Mouse (Mus musculus): ENCODE results near the gene Repin1.

Gene Repin1

DNA sequence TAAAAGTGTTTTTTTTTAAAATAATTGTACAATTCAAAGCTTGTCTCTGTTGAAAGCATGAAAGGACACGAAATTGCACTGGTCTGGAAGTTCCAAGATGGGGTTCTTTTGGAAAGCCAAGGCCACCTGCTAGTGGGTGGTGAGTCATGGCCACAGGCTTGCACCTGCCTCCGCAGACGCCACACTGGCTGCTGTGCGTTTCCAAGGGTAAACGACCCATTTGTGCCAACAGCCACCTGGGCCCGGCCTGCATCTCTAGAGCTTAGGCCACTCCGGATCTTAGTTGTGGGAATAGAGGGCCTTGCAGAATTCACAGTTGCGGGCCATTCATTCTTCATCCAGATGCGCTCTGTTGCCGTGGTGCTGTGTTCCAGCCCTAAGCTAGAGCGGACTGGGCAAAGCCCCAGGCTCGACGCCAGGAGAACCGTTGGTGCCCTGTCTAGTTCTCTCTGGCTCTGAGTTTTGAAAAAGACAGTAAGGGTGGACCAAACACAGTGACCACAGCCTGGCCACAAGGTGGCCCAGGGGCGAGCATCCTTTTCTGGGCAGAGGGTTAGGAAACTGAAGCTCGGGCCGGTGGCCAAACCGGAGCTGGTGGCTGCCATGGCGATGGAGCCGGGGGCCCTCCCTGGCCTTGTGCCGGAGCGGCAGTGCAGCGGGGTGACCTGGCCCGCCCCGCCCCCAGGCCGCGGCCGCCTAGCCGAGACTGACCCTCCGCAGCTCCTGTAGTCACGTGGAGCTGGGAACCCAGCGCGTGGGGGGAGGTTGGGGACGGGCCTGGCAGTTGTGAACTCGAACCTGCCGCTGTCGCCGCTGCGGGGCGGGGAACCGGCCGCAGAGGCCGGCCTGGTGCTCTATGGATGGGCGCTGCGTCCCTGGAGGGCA, at the start of gene Repin1, which contains the start of gene Gm44965:
TSS of gene Repin1 (plus strand) at position 726 of the 885 bp plus-strand sequence.
TSS of gene Gm44965 (plus strand) at position 784 of the 885 bp plus-strand sequence.
- peak in 1 of 2 experiments; percentile 29 for DNase-seq (ENCODE audit: low read depth in 2 of 2, low spot score in 2 of 2)

- DNase-seq (ENCODE audit: low read depth in 2 of 2, low spot score in 2 of 2) = no peak
These were observed 48.4 kb upstream of the Repin1 start for GRCm38 (mm10) chr6:48545251-48545650.

GRCm38 (mm10) chr6:48546271-48546670, 47.4 kb upstream of the Repin1 start:
- peak; percentile 35 to 39 for DNase-seq (ENCODE audit: low read depth in 2 of 2, low spot score in 2 of 2)

DNA sequence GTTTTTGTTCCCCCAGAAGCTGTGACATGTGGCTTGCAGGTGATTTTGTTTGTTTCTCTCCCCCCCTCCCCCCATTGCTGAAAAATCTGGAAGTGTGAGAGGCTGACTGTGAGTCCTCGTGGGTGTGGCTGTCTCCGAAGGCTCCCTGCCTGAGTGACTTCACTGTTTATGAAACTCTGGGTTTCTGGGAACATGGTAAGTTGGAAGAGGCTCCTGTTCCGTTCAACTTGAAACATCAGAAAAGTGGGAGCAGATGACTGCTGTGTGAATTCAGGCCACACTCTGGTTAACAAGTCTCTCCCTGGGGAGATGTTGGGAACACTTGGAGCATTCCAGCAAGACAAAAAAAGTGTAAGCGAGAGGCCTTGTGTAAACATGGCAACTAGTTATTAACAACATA, 46.8 kb upstream of the Repin1 start:
- DNase-seq (ENCODE audit: low read depth in 2 of 2, low spot score in 2 of 2) = no peak

DNA sequence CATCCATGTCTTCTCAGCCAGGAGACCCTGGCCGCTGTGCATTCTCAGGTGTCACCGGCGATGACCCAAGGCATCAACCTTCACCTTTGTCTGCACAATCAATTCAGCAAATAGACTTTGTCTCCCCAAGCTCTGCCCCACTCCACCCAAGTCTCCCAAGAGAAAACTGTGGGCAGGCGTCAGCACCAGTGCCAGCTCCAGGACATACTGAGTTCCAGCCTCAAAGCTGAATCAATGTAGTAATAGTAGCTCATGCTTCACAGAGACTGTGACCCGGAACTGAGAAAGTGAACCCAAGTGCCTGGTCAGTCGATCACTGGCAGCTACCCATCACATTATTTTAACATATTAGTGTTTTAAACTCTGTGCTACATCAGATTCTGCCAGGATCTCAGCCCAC, 45.4 kb upstream of the Repin1 start:
- no peak for DNase-seq (ENCODE audit: low read depth in 2 of 2, low spot score in 2 of 2)

GRCm38 (mm10) chr6:48552918-48553317, 40.8 kb upstream of the Repin1 start:
- DNase-seq (ENCODE audit: low read depth in 2 of 2, low spot score in 2 of 2) = no peak

GRCm38 (mm10) chr6:48553819-48554218, 39.9 kb upstream of the Repin1 start:
- no peak for DNase-seq (ENCODE audit: low read depth in 2 of 2, low spot score in 2 of 2)

GRCm38 (mm10) chr6:48554280-48555103, 39.2 kb upstream of the Repin1 start, which contains the start of gene Lrrc61:
Gene Lrrc61 (plus strand): TSS chr6:48554796.
- DNase-seq (ENCODE audit: low read depth in 2 of 2, low spot score in 2 of 2) = peak; percentile 97 to 98

DNA sequence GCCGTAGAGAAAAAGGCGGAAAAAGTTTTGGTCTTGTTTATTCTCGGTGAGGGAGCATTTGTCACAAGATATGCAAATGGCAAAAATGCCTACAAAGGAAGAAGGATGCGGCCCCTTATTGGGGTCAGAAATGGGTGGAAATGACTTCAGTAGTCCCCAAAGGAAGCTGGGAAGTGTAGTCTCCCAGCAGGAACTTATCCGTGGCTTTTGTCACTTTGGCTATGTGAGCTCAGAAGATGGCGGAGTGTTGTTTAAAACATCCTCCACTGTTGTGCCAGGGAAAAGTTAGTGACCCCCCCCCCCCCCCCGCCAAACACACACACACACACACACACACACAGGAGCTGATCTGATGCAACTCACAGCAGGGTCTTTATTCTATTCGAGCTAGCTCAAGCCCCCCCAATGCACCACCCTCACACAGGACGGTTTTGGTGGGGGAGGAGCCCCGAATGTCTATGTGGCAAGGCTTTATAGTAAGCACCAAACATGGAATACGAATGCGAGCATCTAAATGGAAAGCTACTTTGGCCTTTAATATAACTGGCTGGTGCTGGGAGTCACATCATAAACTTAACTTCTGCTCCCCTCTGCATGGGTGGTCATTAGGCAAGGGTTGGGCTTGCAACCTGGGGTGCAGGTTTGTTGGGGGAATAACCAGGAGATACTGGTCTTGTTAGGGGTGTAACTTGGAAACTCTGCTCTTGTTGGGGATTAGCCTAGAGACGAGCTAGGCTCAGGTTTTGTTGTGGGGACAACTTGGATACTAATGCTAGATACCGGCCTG, 38.4 kb upstream of the Repin1 start:
- no peak for DNase-seq (ENCODE audit: low read depth in 2 of 2, low spot score in 2 of 2)

DNA sequence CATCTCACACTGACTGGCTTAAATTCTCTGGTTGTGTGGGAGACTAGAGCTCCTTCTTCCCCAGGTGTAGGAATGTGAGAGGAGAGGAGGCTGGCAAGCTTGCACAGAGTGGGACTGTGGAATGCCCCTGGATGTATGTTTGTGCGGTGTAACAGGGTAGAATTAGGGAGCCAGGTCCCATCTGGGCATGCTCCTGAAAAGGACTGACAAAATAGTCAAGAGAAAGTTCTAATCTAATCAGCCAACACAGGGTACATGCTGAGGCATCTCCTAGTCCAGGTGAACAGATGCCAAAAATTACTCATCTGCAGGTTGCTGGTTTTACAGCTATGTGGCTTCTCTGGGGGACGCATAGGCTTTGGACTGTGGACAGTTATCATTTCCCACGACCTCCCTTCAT, 37.7 kb upstream of the Repin1 start:
- DNase-seq (ENCODE audit: low read depth in 2 of 2, low spot score in 2 of 2) = no peak

GRCm38 (mm10) chr6:48565693-48566310, 27.9 kb upstream of the Repin1 start:
- DNase-seq (ENCODE audit: low read depth in 2 of 2, low spot score in 2 of 2) = no peak

GRCm38 (mm10) chr6:48566312-48566711, 27.4 kb upstream of the Repin1 start:
- DNase-seq (ENCODE audit: low read depth in 2 of 2, low spot score in 2 of 2) = no peak

GRCm38 (mm10) chr6:48568036-48568984, 25.4 kb upstream of the Repin1 start:
- no peak for DNase-seq (ENCODE audit: low read depth in 2 of 2, low spot score in 2 of 2)

GRCm38 (mm10) chr6:48569065-48569807, 24.4 kb upstream of the Repin1 start:
- no peak for DNase-seq (ENCODE audit: low read depth in 2 of 2, low spot score in 2 of 2)

- DNase-seq (ENCODE audit: low read depth in 2 of 2, low spot score in 2 of 2) = no peak
These were observed 21.7 kb upstream of the Repin1 start for GRCm38 (mm10) chr6:48572014-48572413.

GRCm38 (mm10) chr6:48572572-48573061, 21.1 kb upstream of the Repin1 start, which contains the start of gene Rarres2:
Gene Rarres2 (minus strand): TSS chr6:48572789.
- no peak for DNase-seq (ENCODE audit: low read depth in 2 of 2, low spot score in 2 of 2)

DNA sequence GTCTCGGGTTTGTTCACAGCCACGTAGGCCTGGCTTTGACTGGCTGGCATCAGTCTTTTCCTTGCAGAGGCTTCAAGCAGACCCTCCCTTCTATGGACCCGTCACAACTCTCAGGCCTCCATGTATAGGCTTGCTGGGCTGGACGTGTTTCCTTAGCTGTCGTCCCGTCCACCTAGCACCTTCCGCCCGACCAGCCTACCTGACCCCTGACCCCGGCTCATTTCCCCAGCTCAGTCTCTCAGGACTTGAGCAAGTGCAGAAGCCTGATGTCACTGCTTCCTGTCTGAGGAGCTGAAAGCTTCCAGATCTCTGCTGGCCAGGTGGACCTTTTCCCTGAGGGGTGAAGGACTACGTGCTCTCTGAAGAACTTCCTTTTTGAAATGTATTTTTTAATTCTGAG, 20.4 kb upstream of the Repin1 start:
- DNase-seq (ENCODE audit: low read depth in 2 of 2, low spot score in 2 of 2) = no peak

GRCm38 (mm10) chr6:48573981-48574380, 19.7 kb upstream of the Repin1 start:
- no peak for DNase-seq (ENCODE audit: low read depth in 2 of 2, low spot score in 2 of 2)

DNA sequence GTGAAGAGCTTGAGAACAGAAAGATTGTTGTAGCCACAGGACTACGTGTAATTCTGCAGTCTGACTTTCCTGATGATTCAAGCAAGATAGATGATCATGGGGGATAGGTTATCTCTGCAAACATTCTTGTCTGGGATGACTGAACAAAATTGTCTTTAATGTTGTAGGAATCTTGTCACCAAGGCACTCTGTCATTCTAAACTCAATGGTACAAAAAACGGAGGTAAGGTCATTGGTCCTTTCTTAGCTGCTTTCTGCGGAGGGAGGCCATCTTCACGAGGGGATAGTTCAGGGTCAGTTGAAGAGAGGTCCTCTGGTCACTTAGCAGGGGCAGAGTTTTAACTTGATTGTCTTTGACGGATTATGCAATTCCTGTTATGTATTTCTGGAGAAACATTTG, 14.9 kb upstream of the Repin1 start:
- DNase-seq (ENCODE audit: low read depth in 2 of 2, low spot score in 2 of 2) = no peak

All from CD8-positive naive resting alpha-beta T cell, adult 2 months (primary cell).